Mouse (Mus musculus): ENCODE measurements at regions not wholly inside any gene's neighbourhood (a gene's known extent, or its start where the extent isn't known, plus 50 kb on each side); places are given as distances from the start of the nearest gene placed in this dataset.

DNA sequence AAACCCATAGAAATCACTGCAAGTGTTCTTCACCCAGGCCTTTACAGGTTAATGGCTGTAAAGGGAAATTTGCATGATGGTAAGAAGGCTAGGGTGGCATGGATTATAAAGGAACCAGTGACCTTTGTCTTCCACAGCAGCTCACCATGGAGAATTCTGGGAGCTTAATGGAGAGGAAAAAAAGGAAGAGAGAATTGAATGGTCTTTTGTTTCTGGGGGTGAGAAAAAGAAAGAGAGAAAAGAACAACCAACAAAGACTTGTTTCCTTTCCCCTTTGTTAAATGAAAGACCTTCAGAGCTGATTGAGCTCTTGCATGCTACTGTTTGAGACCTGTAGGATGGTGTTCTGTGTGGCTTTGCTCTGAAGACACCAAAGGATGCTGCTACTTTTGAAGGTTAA is 597.5 kb upstream of the Tenm3 start:
- TF ChIP-seq POLR2A (IDR thresholded peaks at IDR 0.05; ENCODE audit: borderline replicate concordance, extremely low read depth, insufficient read depth, insufficient read length): no peak
- ATAC-seq (ENCODE audit: low FRiP score, low read depth): no peak
- no peaks in the 10 kb centered on the region for H3K4me1 ChIP-seq (ENCODE audit: control insufficient read depth, insufficient read depth, low read length)
- no peak overlapping the region for H3K9ac ChIP-seq (ENCODE audit: low read depth, low read length, severe bottlenecking)
- H3K4me3 ChIP-seq (replicated peaks; ENCODE audit: low read length): no peak overlapping the region
- H3K27me3 ChIP-seq (ENCODE audit: control insufficient read depth, insufficient read depth, low read length): no peaks in the 10 kb centered on the region
- H3K36me3 ChIP-seq (ENCODE audit: control insufficient read depth, insufficient read depth, low read length): no peaks in the 10 kb centered on the region
- no peak overlapping the region for H3K4me2 ChIP-seq (replicated peaks; ENCODE audit: low read depth, low read length, severe bottlenecking)
- H3K9me3 ChIP-seq (ENCODE audit: control insufficient read depth, low read length): no peaks in the 10 kb centered on the region
- no peak overlapping the region for H3K27ac ChIP-seq (replicated peaks; ENCODE audit: low read depth, low read length)
- no peak for DNase-seq (ENCODE audit: low spot score)

DNA sequence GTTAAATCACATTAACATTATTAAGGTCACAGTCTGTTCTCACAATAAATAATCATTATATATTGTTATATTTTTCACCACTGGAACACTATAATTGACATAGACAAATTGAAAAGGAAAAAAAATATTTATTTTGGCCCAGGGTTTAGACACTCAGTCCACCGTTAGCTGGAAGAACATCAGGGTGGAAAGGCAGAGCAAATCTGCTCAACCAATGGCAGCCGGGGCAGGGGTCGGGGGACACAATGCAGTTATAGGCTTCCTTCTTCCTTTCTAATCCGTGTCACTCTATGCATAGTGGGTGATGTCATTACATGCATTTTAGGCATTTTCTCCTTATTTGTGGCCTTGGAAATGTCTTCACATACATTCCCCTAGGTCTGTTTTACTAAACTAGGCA is 552.8 kb upstream of the Tenm3 start:
- H3K36me3 ChIP-seq (ENCODE audit: control insufficient read depth, insufficient read depth, low read length): no peaks in the 10 kb centered on the region
- no peak for ATAC-seq (ENCODE audit: low FRiP score, low read depth)
- no peaks in the 10 kb centered on the region for H3K27me3 ChIP-seq (ENCODE audit: control insufficient read depth, insufficient read depth, low read length)
- TF ChIP-seq POLR2A (IDR thresholded peaks at IDR 0.05; ENCODE audit: borderline replicate concordance, extremely low read depth, insufficient read depth, insufficient read length): no peak
- H3K27ac ChIP-seq (replicated peaks; ENCODE audit: low read depth, low read length): no peak overlapping the region
- WGBS: 72% methylated on average over 4 of the region's 4 CpGs
- H3K4me1 ChIP-seq (ENCODE audit: control insufficient read depth, insufficient read depth, low read length): no peaks in the 10 kb centered on the region
- H3K9me3 ChIP-seq (ENCODE audit: control insufficient read depth, low read length): no peaks in the 10 kb centered on the region
- H3K9ac ChIP-seq (ENCODE audit: low read depth, low read length, severe bottlenecking): no peak overlapping the region
- DNase-seq (ENCODE audit: low spot score): no peak
- H3K4me2 ChIP-seq (replicated peaks; ENCODE audit: low read depth, low read length, severe bottlenecking): no peak overlapping the region
- no peak overlapping the region for H3K4me3 ChIP-seq (replicated peaks; ENCODE audit: low read length)

DNA sequence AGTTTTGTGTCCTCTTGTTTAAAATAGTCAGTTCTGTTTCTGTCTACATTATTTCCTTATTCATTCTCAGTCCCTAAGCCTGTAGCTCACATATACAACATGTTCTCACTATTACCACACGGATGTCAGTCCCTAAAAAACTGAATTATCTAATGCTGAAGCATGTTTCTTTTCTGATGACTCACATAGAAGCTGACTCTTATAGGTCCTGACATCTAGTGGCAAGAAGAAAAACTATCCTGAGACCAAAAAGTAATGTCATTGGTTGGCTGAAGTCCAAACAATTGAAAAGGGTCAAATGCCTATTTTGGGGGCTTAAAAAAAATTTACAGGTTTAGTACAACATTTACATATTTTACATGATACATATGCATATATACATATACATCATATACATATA is 551.3 kb upstream of the Tenm3 start:
- H3K27me3 ChIP-seq (ENCODE audit: control insufficient read depth, insufficient read depth, low read length): no peaks in the 10 kb centered on the region
- no peak overlapping the region for H3K4me3 ChIP-seq (replicated peaks; ENCODE audit: low read length)
- DNase-seq (ENCODE audit: low spot score) (no peak), ATAC-seq (ENCODE audit: low FRiP score, low read depth) (no peak)
- no peak overlapping the region for H3K27ac ChIP-seq (replicated peaks; ENCODE audit: low read depth, low read length)
- TF ChIP-seq POLR2A (IDR thresholded peaks at IDR 0.05; ENCODE audit: borderline replicate concordance, extremely low read depth, insufficient read depth, insufficient read length): no peak
- no peak overlapping the region for H3K4me2 ChIP-seq (replicated peaks; ENCODE audit: low read depth, low read length, severe bottlenecking)
- H3K9me3 ChIP-seq (ENCODE audit: control insufficient read depth, low read length): no peaks in the 10 kb centered on the region
- H3K36me3 ChIP-seq (ENCODE audit: control insufficient read depth, insufficient read depth, low read length): no peaks in the 10 kb centered on the region
- H3K9ac ChIP-seq (ENCODE audit: low read depth, low read length, severe bottlenecking): no peak overlapping the region
- WGBS: 35% methylated on average over 1 of the region's 1 CpGs
- H3K4me1 ChIP-seq (ENCODE audit: control insufficient read depth, insufficient read depth, low read length): no peaks in the 10 kb centered on the region

DNA sequence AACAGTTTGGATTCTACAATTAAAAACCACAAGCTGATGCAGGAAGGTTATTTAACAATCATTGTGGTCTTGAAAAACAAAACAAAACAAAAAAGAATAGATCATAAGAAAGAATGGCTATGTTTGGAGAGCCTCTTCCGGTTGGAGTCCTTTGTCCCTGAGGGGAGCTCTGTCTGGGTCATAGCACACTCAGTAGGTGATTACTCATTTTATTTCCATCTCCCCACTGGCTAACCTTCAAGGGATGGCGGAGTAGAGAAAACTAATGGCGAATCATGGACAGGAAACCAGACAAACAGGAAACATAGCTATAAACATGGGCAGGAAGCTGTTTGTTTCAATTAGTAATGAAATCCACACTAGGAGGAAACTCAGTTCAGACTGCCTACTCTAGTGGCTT is 545.8 kb upstream of the Tenm3 start:
- Histone ChIP-seq H3K4me1 (ENCODE audit: control insufficient read depth, insufficient read depth, low read length) (no peaks in the 10 kb centered on the region), H3K27me3 (ENCODE audit: control insufficient read depth, insufficient read depth, low read length) (no peaks in the 10 kb centered on the region), H3K4me3 (replicated peaks; ENCODE audit: low read length) (no peak overlapping the region), H3K36me3 (ENCODE audit: control insufficient read depth, insufficient read depth, low read length) (no peaks in the 10 kb centered on the region), H3K27ac (replicated peaks; ENCODE audit: low read depth, low read length) (no peak overlapping the region), H3K9ac (ENCODE audit: low read depth, low read length, severe bottlenecking) (no peak overlapping the region), H3K9me3 (ENCODE audit: control insufficient read depth, low read length) (no peaks in the 10 kb centered on the region), H3K4me2 (replicated peaks; ENCODE audit: low read depth, low read length, severe bottlenecking) (no peak overlapping the region)
- no peak for TF ChIP-seq POLR2A (IDR thresholded peaks at IDR 0.05; ENCODE audit: borderline replicate concordance, extremely low read depth, insufficient read depth, insufficient read length)
- no peak for ATAC-seq (ENCODE audit: low FRiP score, low read depth)
- DNase-seq (ENCODE audit: low spot score): no peak
- WGBS: 30% methylated on average over 3 of the region's 3 CpGs

DNA sequence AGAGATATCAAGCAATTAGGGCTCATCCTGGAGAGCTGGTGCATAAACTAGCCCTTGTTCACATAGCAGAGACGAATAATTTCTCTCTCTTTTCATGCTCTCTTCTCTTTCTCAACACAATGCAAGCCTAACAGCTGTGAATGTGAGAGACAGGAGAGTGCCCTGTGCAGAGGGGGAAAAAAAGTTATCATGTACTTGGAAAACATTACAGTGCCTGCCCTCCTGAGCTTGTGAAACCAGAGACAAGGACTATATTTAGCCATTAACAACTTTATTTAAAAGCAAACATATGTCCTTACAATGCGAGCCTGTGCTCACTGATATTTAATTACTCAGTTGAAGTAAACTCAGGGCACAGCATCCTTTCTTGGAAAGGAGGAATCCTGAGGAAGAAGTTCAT is 543.8 kb upstream of the Tenm3 start:
- no peak overlapping the region for H3K4me3 ChIP-seq (replicated peaks; ENCODE audit: low read length)
- no peak overlapping the region for H3K27ac ChIP-seq (replicated peaks; ENCODE audit: low read depth, low read length)
- DNase-seq (ENCODE audit: low spot score) (peak; percentile 28), ATAC-seq (ENCODE audit: low FRiP score, low read depth) (peak; percentile 72)
- H3K9ac ChIP-seq (ENCODE audit: low read depth, low read length, severe bottlenecking): no peak overlapping the region
- TF ChIP-seq POLR2A (IDR thresholded peaks at IDR 0.05; ENCODE audit: borderline replicate concordance, extremely low read depth, insufficient read depth, insufficient read length): no peak
- H3K4me1 ChIP-seq (ENCODE audit: control insufficient read depth, insufficient read depth, low read length): no peaks in the 10 kb centered on the region
- H3K9me3 ChIP-seq (ENCODE audit: control insufficient read depth, low read length): no peaks in the 10 kb centered on the region
- no peaks in the 10 kb centered on the region for H3K27me3 ChIP-seq (ENCODE audit: control insufficient read depth, insufficient read depth, low read length)
- H3K4me2 ChIP-seq (replicated peaks; ENCODE audit: low read depth, low read length, severe bottlenecking): no peak overlapping the region
- 27% methylated on average over 2 of the region's 2 CpGs for whole genome bisulfite sequencing
- no peaks in the 10 kb centered on the region for H3K36me3 ChIP-seq (ENCODE audit: control insufficient read depth, insufficient read depth, low read length)

DNA sequence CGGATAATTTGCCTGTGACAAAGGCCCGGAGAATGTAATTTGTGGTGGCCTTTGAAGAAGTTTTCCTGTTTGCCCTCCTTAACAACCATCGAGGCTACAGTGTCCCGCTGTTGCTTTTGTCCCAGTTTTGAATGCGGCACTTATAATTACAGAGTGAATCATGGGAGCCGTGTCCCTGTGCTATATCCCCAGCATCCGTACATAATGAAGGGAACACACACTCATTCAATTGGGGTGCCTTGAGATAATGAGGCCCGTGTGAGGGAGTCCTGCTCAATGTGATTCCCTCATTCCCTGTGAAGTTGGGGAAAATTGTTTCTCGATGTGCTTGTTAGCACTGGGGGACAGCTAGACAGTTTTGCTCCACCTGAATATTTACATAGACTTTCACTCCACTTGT is 528.9 kb upstream of the Tenm3 start:
- no peak for ATAC-seq (ENCODE audit: low FRiP score, low read depth)
- WGBS: 88% methylated on average over 9 of the region's 9 CpGs

More for the DNA sequence above, 528.9 kb upstream of the Tenm3 start:
- H3K9me3 ChIP-seq (ENCODE audit: control insufficient read depth, low read length): no peaks in the 10 kb centered on the region
- DNase-seq (ENCODE audit: low spot score): no peak
- no peaks in the 10 kb centered on the region for H3K4me1 ChIP-seq (ENCODE audit: control insufficient read depth, insufficient read depth, low read length)
- no peak overlapping the region for H3K9ac ChIP-seq (ENCODE audit: low read depth, low read length, severe bottlenecking)
- no peak overlapping the region for H3K4me3 ChIP-seq (replicated peaks; ENCODE audit: low read length)
- no peaks in the 10 kb centered on the region for H3K27me3 ChIP-seq (ENCODE audit: control insufficient read depth, insufficient read depth, low read length)
- no peaks in the 10 kb centered on the region for H3K36me3 ChIP-seq (ENCODE audit: control insufficient read depth, insufficient read depth, low read length)
- no peak overlapping the region for H3K27ac ChIP-seq (replicated peaks; ENCODE audit: low read depth, low read length)
- no peak for TF ChIP-seq POLR2A (IDR thresholded peaks at IDR 0.05; ENCODE audit: borderline replicate concordance, extremely low read depth, insufficient read depth, insufficient read length)
- H3K4me2 ChIP-seq (replicated peaks; ENCODE audit: low read depth, low read length, severe bottlenecking): no peak overlapping the region

All from limb, embryonic 14.5 days (tissue).